Mouse (Mus musculus): ENCODE measurements around the gene Yy1. TPM values are rescaled to one million over a fixed set of nuclear protein-coding genes. Genes with fewer than 3 reads are reported as not detected.

Gene Yy1
- polyA plus RNA-seq, 1 experiment: 13.9 TPM

DNA sequence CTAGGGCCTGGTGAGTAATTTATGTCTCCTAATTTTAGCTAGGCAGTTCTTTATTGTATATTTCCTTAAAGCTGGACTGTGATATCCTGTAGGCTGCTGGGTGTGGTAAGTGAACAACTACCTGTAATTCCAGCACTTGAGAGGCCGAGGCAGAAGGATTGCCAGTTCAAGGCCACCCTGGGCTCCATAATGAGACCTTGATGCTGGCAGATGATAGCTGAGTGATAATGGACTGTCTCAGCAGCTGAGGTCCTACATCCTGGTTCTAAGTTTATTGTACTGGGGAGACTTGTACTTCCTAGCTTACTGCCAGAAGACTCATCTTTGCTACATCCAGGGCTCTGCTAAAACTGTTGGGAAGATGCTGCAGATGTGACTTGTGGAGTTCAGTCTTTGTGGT, 17.0 kb downstream of the Yy1 start:
- peaks cover 100% of the 10 kb centered on the region for H3K79me2 ChIP-seq (ENCODE audit: control insufficient read depth, insufficient read depth)
- no peak overlapping the region for H3ac ChIP-seq (ENCODE audit: control insufficient read depth, insufficient read length, low read depth)
- H3K4me3 ChIP-seq (ENCODE audit: insufficient read depth, poor library complexity, severe bottlenecking): no peak overlapping the region
- H3K36me3 ChIP-seq (ENCODE audit: control insufficient read depth, insufficient read depth): peaks cover 66% of the 10 kb centered on the region
- peaks cover 94% of the 10 kb centered on the region for H3K79me3 ChIP-seq (ENCODE audit: low read depth)
- H3K27me3 ChIP-seq (ENCODE audit: control insufficient read depth, insufficient read depth, insufficient read length): no peaks in the 10 kb centered on the region
- TF ChIP-seq MYOG (IDR thresholded peaks at IDR 0.05; ENCODE audit: control insufficient read depth, extremely low read depth, insufficient read length) (no peak), MAX (IDR thresholded peaks at IDR 0.05) (no peak), MYOD1 (IDR thresholded peaks at IDR 0.05; ENCODE audit: control insufficient read depth, insufficient read length, low read depth) (no peak), USF1 (IDR thresholded peaks at IDR 0.05; ENCODE audit: low read depth) (no peak), CEBPB (IDR thresholded peaks at IDR 0.05; ENCODE audit: low read depth) (no peak), CTCF (IDR thresholded peaks at IDR 0.05; ENCODE audit: control insufficient read depth, insufficient read depth, insufficient read length) (no peak), FOSL1 (IDR thresholded peaks at IDR 0.05; ENCODE audit: insufficient read depth, low read length, poor library complexity, severe bottlenecking) (no peak)

DNA sequence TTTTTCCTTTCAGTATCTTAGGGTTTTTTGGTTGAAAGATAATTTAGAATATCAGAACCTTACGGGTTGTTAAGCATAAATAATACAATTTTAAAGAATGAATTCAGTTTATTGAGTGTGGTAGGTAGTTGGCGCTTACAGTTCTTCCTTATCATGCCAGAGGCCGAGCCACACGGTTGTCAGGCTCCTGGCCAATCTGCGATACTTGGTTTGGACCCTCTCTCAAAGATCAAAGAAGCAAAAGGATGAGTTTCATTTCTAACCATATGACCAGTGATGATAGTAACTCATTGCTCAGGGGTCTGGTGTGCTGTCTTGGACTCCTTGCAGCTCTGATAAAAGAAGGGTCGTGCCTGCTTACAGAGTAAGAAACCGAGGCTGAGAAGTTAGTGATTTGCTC, 17.5 kb downstream of the Yy1 start:
- peaks cover 100% of the 10 kb centered on the region for H3K79me2 ChIP-seq (ENCODE audit: control insufficient read depth, insufficient read depth)
- H3K4me3 ChIP-seq (ENCODE audit: insufficient read depth, poor library complexity, severe bottlenecking): no peak overlapping the region
- H3K27me3 ChIP-seq (ENCODE audit: control insufficient read depth, insufficient read depth, insufficient read length): no peaks in the 10 kb centered on the region
- peaks cover 94% of the 10 kb centered on the region for H3K79me3 ChIP-seq (ENCODE audit: low read depth)
- no peak for TF ChIP-seq MYOG (IDR thresholded peaks at IDR 0.05; ENCODE audit: control insufficient read depth, extremely low read depth, insufficient read length)
- no peak for TF ChIP-seq CTCF (IDR thresholded peaks at IDR 0.05; ENCODE audit: control insufficient read depth, insufficient read depth, insufficient read length)
- TF ChIP-seq USF1 (IDR thresholded peaks at IDR 0.05; ENCODE audit: low read depth): no peak
- no peak for TF ChIP-seq MYOD1 (IDR thresholded peaks at IDR 0.05; ENCODE audit: control insufficient read depth, insufficient read length, low read depth)
- no peak for TF ChIP-seq MAX (IDR thresholded peaks at IDR 0.05)
- no peak for TF ChIP-seq CEBPB (IDR thresholded peaks at IDR 0.05; ENCODE audit: low read depth)
- TF ChIP-seq FOSL1 (IDR thresholded peaks at IDR 0.05; ENCODE audit: insufficient read depth, low read length, poor library complexity, severe bottlenecking): no peak
- H3ac ChIP-seq (ENCODE audit: control insufficient read depth, insufficient read length, low read depth): no peak overlapping the region
- H3K36me3 ChIP-seq (ENCODE audit: control insufficient read depth, insufficient read depth): peaks cover 71% of the 10 kb centered on the region

DNA sequence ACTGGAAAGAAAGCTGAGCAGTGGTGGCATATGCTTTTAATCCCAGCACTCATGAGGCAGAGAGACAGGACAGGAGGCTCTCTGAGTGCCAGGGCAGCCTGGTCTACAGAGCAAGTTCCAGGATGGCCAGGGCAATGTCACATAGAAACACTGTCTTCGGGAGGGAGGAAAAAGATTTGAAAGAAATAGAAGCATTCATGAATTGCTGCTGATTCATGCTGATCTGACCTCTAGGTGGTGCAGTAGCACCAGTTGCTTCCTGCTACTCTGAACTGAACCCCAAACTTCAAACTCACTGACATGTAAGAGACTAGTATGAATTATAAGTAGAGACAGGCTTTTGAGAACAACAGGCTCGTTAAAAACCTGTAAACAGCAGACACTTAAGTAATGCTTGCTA, 18.4 kb downstream of the Yy1 start:
- Histone ChIP-seq H3K36me3 (ENCODE audit: control insufficient read depth, insufficient read depth) (peaks cover 79% of the 10 kb centered on the region), H3ac (ENCODE audit: control insufficient read depth, insufficient read length, low read depth) (no peak overlapping the region), H3K27me3 (ENCODE audit: control insufficient read depth, insufficient read depth, insufficient read length) (no peaks in the 10 kb centered on the region), H3K79me2 (ENCODE audit: control insufficient read depth, insufficient read depth) (peaks cover 100% of the 10 kb centered on the region), H3K79me3 (ENCODE audit: low read depth) (peaks cover 93% of the 10 kb centered on the region), H3K4me3 (ENCODE audit: insufficient read depth, poor library complexity, severe bottlenecking) (no peak overlapping the region)
- TF ChIP-seq FOSL1 (IDR thresholded peaks at IDR 0.05; ENCODE audit: insufficient read depth, low read length, poor library complexity, severe bottlenecking): no peak
- TF ChIP-seq MAX (IDR thresholded peaks at IDR 0.05): no peak
- no peak for TF ChIP-seq CEBPB (IDR thresholded peaks at IDR 0.05; ENCODE audit: low read depth)
- peak; percentile 5 for TF ChIP-seq CTCF (IDR thresholded peaks at IDR 0.05; ENCODE audit: control insufficient read depth, insufficient read depth, insufficient read length)
- TF ChIP-seq MYOG (IDR thresholded peaks at IDR 0.05; ENCODE audit: control insufficient read depth, extremely low read depth, insufficient read length): no peak

DNA sequence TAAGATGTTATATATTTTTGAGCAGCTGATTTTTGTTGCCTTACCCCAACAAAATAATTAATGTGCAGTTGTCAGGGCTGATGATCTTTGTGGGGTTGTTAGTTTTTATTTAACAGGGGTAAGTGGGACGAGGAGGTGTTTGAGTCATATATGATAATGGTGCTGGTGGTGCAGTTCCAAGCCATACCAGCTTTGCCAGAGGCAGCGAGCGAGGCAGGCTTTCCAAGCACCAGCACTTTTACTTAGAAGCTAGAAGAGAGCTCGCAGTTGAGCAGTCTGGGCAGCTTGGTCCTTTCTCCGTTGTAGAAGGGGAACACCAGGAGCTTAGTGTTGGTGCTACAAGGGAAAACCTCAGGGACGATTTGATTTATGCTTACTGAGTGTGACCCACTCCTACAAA, 19.7 kb downstream of the Yy1 start:
- H3K79me2 ChIP-seq (ENCODE audit: control insufficient read depth, insufficient read depth): peaks cover 100% of the 10 kb centered on the region
- no peak for TF ChIP-seq FOSL1 (IDR thresholded peaks at IDR 0.05; ENCODE audit: insufficient read depth, low read length, poor library complexity, severe bottlenecking)
- no peak for TF ChIP-seq MAX (IDR thresholded peaks at IDR 0.05)
- TF ChIP-seq CTCF (IDR thresholded peaks at IDR 0.05; ENCODE audit: control insufficient read depth, insufficient read depth, insufficient read length): no peak
- no peak for TF ChIP-seq CEBPB (IDR thresholded peaks at IDR 0.05; ENCODE audit: low read depth)
- no peak for TF ChIP-seq MYOD1 (IDR thresholded peaks at IDR 0.05; ENCODE audit: control insufficient read depth, insufficient read length, low read depth)
- TF ChIP-seq USF1 (IDR thresholded peaks at IDR 0.05; ENCODE audit: low read depth): no peak
- no peak for TF ChIP-seq MYOG (IDR thresholded peaks at IDR 0.05; ENCODE audit: control insufficient read depth, extremely low read depth, insufficient read length)
- H3K79me3 ChIP-seq (ENCODE audit: low read depth): peaks cover 93% of the 10 kb centered on the region
- peaks cover 73% of the 10 kb centered on the region for H3K36me3 ChIP-seq (ENCODE audit: control insufficient read depth, insufficient read depth)
- no peak overlapping the region for H3ac ChIP-seq (ENCODE audit: control insufficient read depth, insufficient read length, low read depth)
- no peak overlapping the region for H3K4me3 ChIP-seq (ENCODE audit: insufficient read depth, poor library complexity, severe bottlenecking)
- no peaks in the 10 kb centered on the region for H3K27me3 ChIP-seq (ENCODE audit: control insufficient read depth, insufficient read depth, insufficient read length)

DNA sequence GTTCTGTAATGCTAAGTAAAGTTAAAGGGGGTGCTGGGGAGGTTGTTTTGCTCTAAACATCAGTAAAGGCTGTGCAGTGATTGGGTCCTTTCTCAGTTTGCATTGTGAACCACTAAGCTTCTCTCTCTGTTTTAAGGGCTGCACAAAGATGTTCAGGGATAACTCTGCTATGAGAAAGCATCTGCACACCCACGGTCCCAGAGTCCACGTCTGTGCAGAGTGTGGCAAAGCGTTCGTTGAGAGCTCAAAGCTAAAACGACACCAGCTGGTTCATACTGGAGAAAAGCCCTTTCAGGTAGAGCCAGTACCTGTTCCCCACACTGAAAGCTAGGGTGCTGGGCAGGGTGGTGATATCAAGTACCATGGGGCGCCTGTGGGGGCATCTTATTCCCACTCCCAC, 21.7 kb downstream of the Yy1 start:
- Histone ChIP-seq H3K79me2 (ENCODE audit: control insufficient read depth, insufficient read depth) (peaks cover 100% of the 10 kb centered on the region), H3ac (ENCODE audit: control insufficient read depth, insufficient read length, low read depth) (no peak overlapping the region), H3K79me3 (ENCODE audit: low read depth) (peaks cover 82% of the 10 kb centered on the region), H3K36me3 (ENCODE audit: control insufficient read depth, insufficient read depth) (peaks cover 76% of the 10 kb centered on the region), H3K27me3 (ENCODE audit: control insufficient read depth, insufficient read depth, insufficient read length) (no peaks in the 10 kb centered on the region), H3K4me3 (ENCODE audit: insufficient read depth, poor library complexity, severe bottlenecking) (no peak overlapping the region)
- TF ChIP-seq CTCF (IDR thresholded peaks at IDR 0.05; ENCODE audit: control insufficient read depth, insufficient read depth, insufficient read length): no peak
- TF ChIP-seq MYOD1 (IDR thresholded peaks at IDR 0.05; ENCODE audit: control insufficient read depth, insufficient read length, low read depth): no peak
- no peak for TF ChIP-seq MAX (IDR thresholded peaks at IDR 0.05)
- TF ChIP-seq CEBPB (IDR thresholded peaks at IDR 0.05; ENCODE audit: low read depth): no peak
- no peak for TF ChIP-seq MYOG (IDR thresholded peaks at IDR 0.05; ENCODE audit: control insufficient read depth, extremely low read depth, insufficient read length)
- TF ChIP-seq FOSL1 (IDR thresholded peaks at IDR 0.05; ENCODE audit: insufficient read depth, low read length, poor library complexity, severe bottlenecking): no peak
- TF ChIP-seq USF1 (IDR thresholded peaks at IDR 0.05; ENCODE audit: low read depth): no peak

DNA sequence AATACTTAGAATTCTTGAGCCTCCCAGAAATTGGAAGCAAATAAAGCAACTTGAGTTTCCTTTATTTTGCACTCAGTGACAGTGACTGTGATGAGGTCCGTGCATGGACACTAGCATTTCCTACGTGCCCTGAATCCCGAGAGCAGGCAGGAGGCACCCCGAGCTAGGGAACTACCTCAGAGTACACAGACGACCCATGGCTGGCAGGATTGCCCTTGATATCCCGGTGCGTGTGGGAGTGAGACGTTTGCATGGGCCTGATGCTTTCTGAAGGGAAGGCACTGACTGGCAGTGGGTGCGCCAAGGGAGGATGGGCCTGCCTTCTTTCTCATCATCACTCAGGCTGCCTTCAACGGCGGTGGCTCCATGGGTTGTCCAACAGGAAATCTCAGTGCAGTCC, 23.8 kb downstream of the Yy1 start:
- Histone ChIP-seq H3ac (ENCODE audit: control insufficient read depth, insufficient read length, low read depth) (no peak overlapping the region), H3K79me3 (ENCODE audit: low read depth) (peaks cover 61% of the 10 kb centered on the region), H3K4me3 (ENCODE audit: insufficient read depth, poor library complexity, severe bottlenecking) (no peak overlapping the region), H3K79me2 (ENCODE audit: control insufficient read depth, insufficient read depth) (peaks cover 92% of the 10 kb centered on the region), H3K27me3 (ENCODE audit: control insufficient read depth, insufficient read depth, insufficient read length) (no peaks in the 10 kb centered on the region), H3K36me3 (ENCODE audit: control insufficient read depth, insufficient read depth) (peaks cover 59% of the 10 kb centered on the region)
- no peak for TF ChIP-seq USF1 (IDR thresholded peaks at IDR 0.05; ENCODE audit: low read depth)
- no peak for TF ChIP-seq MYOG (IDR thresholded peaks at IDR 0.05; ENCODE audit: control insufficient read depth, extremely low read depth, insufficient read length)
- no peak for TF ChIP-seq MYOD1 (IDR thresholded peaks at IDR 0.05; ENCODE audit: control insufficient read depth, insufficient read length, low read depth)
- TF ChIP-seq FOSL1 (IDR thresholded peaks at IDR 0.05; ENCODE audit: insufficient read depth, low read length, poor library complexity, severe bottlenecking): no peak
- no peak for TF ChIP-seq CEBPB (IDR thresholded peaks at IDR 0.05; ENCODE audit: low read depth)
- no peak for TF ChIP-seq MAX (IDR thresholded peaks at IDR 0.05)

Measured in C2C12 (cell line).